Mouse (Mus musculus): Measurements from ENCODE around the gene Lipc. TPM values are rescaled to one million over a fixed set of nuclear protein-coding genes. Genes with fewer than 3 reads are reported as not detected.

The Lipc gene
- polyA plus RNA-seq, 1 experiment = 0.98 TPM

GRCm38 (mm10) chr9:70942686-70943333 lies 9.2 kb downstream of the Lipc start:
- no peak overlapping the region for H3K4me3 ChIP-seq (ENCODE audit: control insufficient read depth, insufficient read depth, low read length)
- DNase-seq = no peak
- 61% methylated on average over 9 of the region's 9 CpGs for WGBS
- no peaks in the 10 kb centered on the region for H3K36me3 ChIP-seq (ENCODE audit: control insufficient read depth, insufficient read depth, low read length)
- no peaks in the 10 kb centered on the region for H3K4me1 ChIP-seq (replicated peaks; ENCODE audit: control insufficient read depth, insufficient read depth, low read length)
- H3K27ac ChIP-seq (ENCODE audit: control insufficient read depth, insufficient read depth, low read length) = no peak overlapping the region
- TF ChIP-seq POLR2A (IDR thresholded peaks at IDR 0.05; ENCODE audit: control insufficient read depth, extremely low read depth, insufficient read depth, low read length, poor library complexity) (no peak), CTCF (IDR thresholded peaks at IDR 0.05; ENCODE audit: borderline replicate concordance, control insufficient read depth, extremely low read depth, insufficient read depth, low read length, poor library complexity) (no peak)
- H3K27me3 ChIP-seq (ENCODE audit: control insufficient read depth, insufficient read depth, low read length) = no peaks in the 10 kb centered on the region

GRCm38 (mm10) chr9:70939752-70940501 lies 12.1 kb downstream of the Lipc start:
- no peak for TF ChIP-seq CTCF (IDR thresholded peaks at IDR 0.05; ENCODE audit: borderline replicate concordance, control insufficient read depth, extremely low read depth, insufficient read depth, low read length, poor library complexity)
- TF ChIP-seq POLR2A (IDR thresholded peaks at IDR 0.05; ENCODE audit: control insufficient read depth, extremely low read depth, insufficient read depth, low read length, poor library complexity) = no peak
- 94% methylated on average over 8 of the region's 8 CpGs for WGBS
- H3K27me3 ChIP-seq (ENCODE audit: control insufficient read depth, insufficient read depth, low read length) = no peaks in the 10 kb centered on the region
- H3K36me3 ChIP-seq (ENCODE audit: control insufficient read depth, insufficient read depth, low read length) = no peaks in the 10 kb centered on the region
- H3K4me1 ChIP-seq (replicated peaks; ENCODE audit: control insufficient read depth, insufficient read depth, low read length) = no peaks in the 10 kb centered on the region
- DNase-seq = no peak
- no peak overlapping the region for H3K27ac ChIP-seq (ENCODE audit: control insufficient read depth, insufficient read depth, low read length)
- H3K4me3 ChIP-seq (ENCODE audit: control insufficient read depth, insufficient read depth, low read length) = no peak overlapping the region

- no peaks in the 10 kb centered on the region for H3K27me3 ChIP-seq (ENCODE audit: control insufficient read depth, insufficient read depth, low read length)
- WGBS = 91% methylated on average over 2 of the region's 2 CpGs
- no peak overlapping the region for H3K27ac ChIP-seq (ENCODE audit: control insufficient read depth, insufficient read depth, low read length)
- no peak overlapping the region for H3K4me3 ChIP-seq (ENCODE audit: control insufficient read depth, insufficient read depth, low read length)
- no peak for DNase-seq
- no peaks in the 10 kb centered on the region for H3K36me3 ChIP-seq (ENCODE audit: control insufficient read depth, insufficient read depth, low read length)
- TF ChIP-seq POLR2A (IDR thresholded peaks at IDR 0.05; ENCODE audit: control insufficient read depth, extremely low read depth, insufficient read depth, low read length, poor library complexity) (no peak), CTCF (IDR thresholded peaks at IDR 0.05; ENCODE audit: borderline replicate concordance, control insufficient read depth, extremely low read depth, insufficient read depth, low read length, poor library complexity) (no peak)
- no peaks in the 10 kb centered on the region for H3K4me1 ChIP-seq (replicated peaks; ENCODE audit: control insufficient read depth, insufficient read depth, low read length)
Observed at GRCm38 (mm10) chr9:70938850-70939249, 13.2 kb downstream of the Lipc start.

- 97% methylated on average over 6 of the region's 6 CpGs for WGBS
- Histone ChIP-seq H3K27me3 (ENCODE audit: control insufficient read depth, insufficient read depth, low read length) (no peaks in the 10 kb centered on the region), H3K4me1 (replicated peaks; ENCODE audit: control insufficient read depth, insufficient read depth, low read length) (no peaks in the 10 kb centered on the region), H3K36me3 (ENCODE audit: control insufficient read depth, insufficient read depth, low read length) (no peaks in the 10 kb centered on the region), H3K27ac (ENCODE audit: control insufficient read depth, insufficient read depth, low read length) (no peak overlapping the region), H3K4me3 (ENCODE audit: control insufficient read depth, insufficient read depth, low read length) (no peak overlapping the region)
- no peak for TF ChIP-seq CTCF (IDR thresholded peaks at IDR 0.05; ENCODE audit: borderline replicate concordance, control insufficient read depth, extremely low read depth, insufficient read depth, low read length, poor library complexity)
- no peak for TF ChIP-seq POLR2A (IDR thresholded peaks at IDR 0.05; ENCODE audit: control insufficient read depth, extremely low read depth, insufficient read depth, low read length, poor library complexity)
- DNase-seq = no peak
Observed at GRCm38 (mm10) chr9:70938134-70938533, 13.9 kb downstream of the Lipc start.

- no peaks in the 10 kb centered on the region for H3K36me3 ChIP-seq (ENCODE audit: control insufficient read depth, insufficient read depth, low read length)
- TF ChIP-seq POLR2A (IDR thresholded peaks at IDR 0.05; ENCODE audit: control insufficient read depth, extremely low read depth, insufficient read depth, low read length, poor library complexity) = no peak
- TF ChIP-seq CTCF (IDR thresholded peaks at IDR 0.05; ENCODE audit: borderline replicate concordance, control insufficient read depth, extremely low read depth, insufficient read depth, low read length, poor library complexity) = no peak
- H3K27me3 ChIP-seq (ENCODE audit: control insufficient read depth, insufficient read depth, low read length) = no peaks in the 10 kb centered on the region
- no peaks in the 10 kb centered on the region for H3K4me1 ChIP-seq (replicated peaks; ENCODE audit: control insufficient read depth, insufficient read depth, low read length)
- H3K4me3 ChIP-seq (ENCODE audit: control insufficient read depth, insufficient read depth, low read length) = no peak overlapping the region
- 92% methylated on average over 8 of the region's 8 CpGs for WGBS
- DNase-seq = no peak
- H3K27ac ChIP-seq (ENCODE audit: control insufficient read depth, insufficient read depth, low read length) = no peak overlapping the region
Observed at GRCm38 (mm10) chr9:70934587-70935295, 17.3 kb downstream of the Lipc start.

- Histone ChIP-seq H3K27me3 (ENCODE audit: control insufficient read depth, insufficient read depth, low read length) (no peaks in the 10 kb centered on the region), H3K4me3 (ENCODE audit: control insufficient read depth, insufficient read depth, low read length) (no peak overlapping the region), H3K4me1 (replicated peaks; ENCODE audit: control insufficient read depth, insufficient read depth, low read length) (no peaks in the 10 kb centered on the region), H3K36me3 (ENCODE audit: control insufficient read depth, insufficient read depth, low read length) (no peaks in the 10 kb centered on the region), H3K27ac (ENCODE audit: control insufficient read depth, insufficient read depth, low read length) (no peak overlapping the region)
- WGBS = 86% methylated on average over 5 of the region's 5 CpGs
- no peak for DNase-seq
- TF ChIP-seq POLR2A (IDR thresholded peaks at IDR 0.05; ENCODE audit: control insufficient read depth, extremely low read depth, insufficient read depth, low read length, poor library complexity) = no peak
- no peak for TF ChIP-seq CTCF (IDR thresholded peaks at IDR 0.05; ENCODE audit: borderline replicate concordance, control insufficient read depth, extremely low read depth, insufficient read depth, low read length, poor library complexity)
Observed at GRCm38 (mm10) chr9:70930641-70931020, 21.4 kb downstream of the Lipc start.

Measured in thymus, adult 2 months (tissue).